In genomic region chrX:150510631-150511030, GRCm38 (mm10) we compare ENCODE assay signal across 9 mouse cellular contexts. TPM values are rescaled to one million over a fixed set of nuclear protein-coding genes. Genes with fewer than 3 reads are reported as not detected.
DNase-seq lines count a peak whose midpoint lies in the region; ATAC-seq lines count a peak whose summit lies in the region.
"Had no signal": no experiment of that assay in that cellular context is flagged by ENCODE, and none has a peak within 500 bp of the region (broad histone marks: within the 10 kb centered on the region; RNA-seq: fewer than 3 reads in every experiment).

No protein-coding gene starts in this region.

- H3K4me3 ChIP-seq in hindbrain, embryonic 14.5 days (replicated peaks; ENCODE audit: low read length): no peak overlapping the region
- no peak overlapping the region for H3K4me3 ChIP-seq in hindbrain, embryonic 12.5 days
- H3K4me3 ChIP-seq: neural tube, embryonic 13.5 days had no signal

- DNase-seq in hindbrain, embryonic 14.5 days (ENCODE audit: low spot score): peak; percentile 76
- DNase-seq in A20 (ENCODE audit: low read depth, low spot score) (peak; percentile 38), MN1 (ENCODE audit: low spot score) (peak; percentile 65)
- DNase-seq in embryo, embryonic 9.5 days (ENCODE audit: extremely low spot score): peak; percentile 7
- peak; percentile 78 for DNase-seq in lung, postnatal 36 days
- no peak for DNase-seq in urinary bladder, postnatal 4 days (ENCODE audit: low spot score in 2 of 2)
- DNase-seq in layer of hippocampus, postnatal 36 days: no peak

- H3K9ac ChIP-seq in hindbrain, embryonic 14.5 days: no peak overlapping the region
- H3K9ac ChIP-seq in hindbrain, embryonic 12.5 days: no peak overlapping the region
- H3K9ac ChIP-seq: neural tube, embryonic 13.5 days had no signal

- WGBS in hindbrain, embryonic 14.5 days: 52% methylated on average over 4 of the region's 4 CpGs
- WGBS in hindbrain, embryonic 12.5 days: 47% methylated on average over 4 of the region's 4 CpGs

- H3K27me3 ChIP-seq in hindbrain, embryonic 14.5 days (ENCODE audit: control insufficient read depth, insufficient read depth, low read length): no peaks in the 10 kb centered on the region
- no peaks in the 10 kb centered on the region for H3K27me3 ChIP-seq in hindbrain, embryonic 12.5 days
- H3K27me3 ChIP-seq: neural tube, embryonic 13.5 days had no signal

- H3K4me1 ChIP-seq in hindbrain, embryonic 14.5 days (replicated peaks; ENCODE audit: control insufficient read depth, insufficient read depth, low read length): no peaks in the 10 kb centered on the region
- H3K4me1 ChIP-seq in hindbrain, embryonic 12.5 days: no peaks in the 10 kb centered on the region
- H3K4me1 ChIP-seq: neural tube, embryonic 13.5 days had no signal

- H3K27ac ChIP-seq in hindbrain, embryonic 14.5 days: peak overlapping the region; percentile 48; the same call in 1 of the 2 replicates
- H3K27ac ChIP-seq in hindbrain, embryonic 12.5 days: no peak overlapping the region

- no peak overlapping the region for H3K4me2 ChIP-seq in hindbrain, embryonic 14.5 days (replicated peaks)
- H3K4me2 ChIP-seq in hindbrain, embryonic 12.5 days (replicated peaks): no peak overlapping the region
- H3K4me2 ChIP-seq: neural tube, embryonic 13.5 days had no signal

- no peaks in the 10 kb centered on the region for H3K9me3 ChIP-seq in hindbrain, embryonic 14.5 days (ENCODE audit: control insufficient read depth, low read length)
- no peaks in the 10 kb centered on the region for H3K9me3 ChIP-seq in hindbrain, embryonic 12.5 days (replicated peaks)
- H3K9me3 ChIP-seq: neural tube, embryonic 13.5 days had no signal

- H3K36me3 ChIP-seq in hindbrain, embryonic 14.5 days (replicated peaks; ENCODE audit: control insufficient read depth, insufficient read depth): 0 out of 2 replicates have a peak, but pooled peaks cover 3% of the 10 kb centered on the region
- no peaks in the 10 kb centered on the region for H3K36me3 ChIP-seq in hindbrain, embryonic 12.5 days
- H3K36me3 ChIP-seq: neural tube, embryonic 13.5 days had no signal

- ATAC-seq in hindbrain, embryonic 14.5 days (ENCODE audit: low FRiP score): no peak
- ATAC-seq in hindbrain, embryonic 12.5 days (ENCODE audit: low FRiP score): no peak

RNA-seq across cellular contexts. Expression of gene Alas2, which starts 36.5 kb away (rescaled TPM):
- polyA plus RNA-seq in hindbrain, embryonic 14.5 days (2014; fragmentation: Nextera tagmentation; extraction: Ambion mirVana): 30.6 and 47.6 TPM in 2 replicates
- polyA plus RNA-seq in hindbrain, embryonic 12.5 days (2016; fragmentation: Nextera tagmentation; extraction: Ambion mirVana): 44.9 and 50.8 TPM in 2 replicates
- 1 to 10 TPM; 3.8 to 4.5 TPM for total RNA-seq in layer of hippocampus, postnatal 36 days (2021)

RNA-seq across cellular contexts. Expression of gene Tmem29, which starts 51.7 kb away (rescaled TPM):
- polyA plus RNA-seq in hindbrain, embryonic 14.5 days (2014; fragmentation: Nextera tagmentation; extraction: Ambion mirVana): 74.2 and 76.6 TPM in 2 replicates
- polyA plus RNA-seq in hindbrain, embryonic 12.5 days (2016; fragmentation: Nextera tagmentation; extraction: Ambion mirVana): 44.8 and 45.4 TPM in 2 replicates
- total RNA-seq in layer of hippocampus, postnatal 36 days (2021): 10 to 100 TPM; 40.6 to 51.4 TPM

Comparison
In these comparisons a context has a peak if more than half of its experiments do, and no peak if none do; other contexts are left out.
1. DNase-seq: peak in hindbrain, embryonic 14.5 days (single experiment), A20 (single experiment), MN1 (single experiment), embryo, embryonic 9.5 days (single experiment) and lung, postnatal 36 days (single experiment); none in urinary bladder, postnatal 4 days (0 of 2) and layer of hippocampus, postnatal 36 days (0 of 2).